Mouse (Mus musculus): ENCODE measurements around the gene Casp2. TPM values are rescaled to one million over a fixed set of nuclear protein-coding genes. Genes with fewer than 3 reads are reported as not detected.

Casp2 gene
- 59.8 and 62.0 TPM in 2 replicates for polyA plus RNA-seq (2012; rRNA removed)

DNA sequence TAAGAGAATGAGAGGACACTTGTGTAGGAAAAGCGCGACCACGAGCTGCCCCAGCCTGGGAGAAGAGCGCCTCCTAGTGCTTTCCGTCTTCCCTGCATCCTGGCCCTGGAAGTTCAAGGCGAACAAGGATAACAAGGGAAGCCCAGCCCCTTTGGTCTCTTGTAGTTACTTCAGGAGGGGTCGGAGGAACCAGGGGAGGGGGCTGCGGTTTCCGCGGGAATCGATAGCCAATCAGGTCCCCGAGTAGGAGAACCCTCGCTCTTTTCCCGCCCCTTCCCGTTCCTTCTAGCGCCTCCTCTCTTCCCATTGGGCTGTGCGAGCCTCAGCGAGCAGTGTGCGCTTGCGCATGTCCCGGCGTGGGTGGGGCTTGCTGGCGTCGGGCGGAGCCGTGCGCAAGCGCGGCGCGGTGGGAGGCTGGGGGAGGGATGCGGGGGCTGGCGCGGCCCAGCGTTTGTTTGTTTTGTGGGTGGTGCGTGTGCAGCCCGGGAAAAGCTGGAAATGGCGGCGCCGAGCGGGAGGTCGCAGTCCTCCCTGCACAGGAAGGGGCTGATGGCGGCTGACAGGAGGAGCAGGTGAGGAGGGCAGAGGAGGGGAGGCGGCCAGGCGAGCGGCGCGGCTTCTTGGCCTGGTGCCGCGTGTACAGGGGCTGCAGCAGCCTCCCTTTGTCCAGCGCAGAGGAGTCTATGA lies at the start of gene Casp2:
TSS of gene Casp2 (plus strand) at position 360 of the 687 bp plus-strand sequence.

GRCm38 (mm10) chr6:42215028-42215427 lies 49.8 kb upstream of the Casp2 start, which contains the start of gene Tas2r144:
Gene Tas2r144, plus strand, starts transcription at chr6:42215328.

GRCm38 (mm10) chr6:42245711-42246353 lies 19.0 kb upstream of the Casp2 start, which contains the start of gene Gstk1:
Gene Gstk1, plus strand, starts transcription at chr6:42245935.

GRCm38 (mm10) chr6:42261524-42262170 lies 3.1 kb upstream of the Casp2 start, which contains the start of gene Tmem139:
Gene Tmem139, plus strand, starts transcription at chr6:42261970.

GRCm38 (mm10) chr6:42286448-42286847 lies 21.7 kb downstream of the Casp2 start, which contains the start of gene Clcn1:
Gene Clcn1, plus strand, starts transcription at chr6:42286685.

DNA sequence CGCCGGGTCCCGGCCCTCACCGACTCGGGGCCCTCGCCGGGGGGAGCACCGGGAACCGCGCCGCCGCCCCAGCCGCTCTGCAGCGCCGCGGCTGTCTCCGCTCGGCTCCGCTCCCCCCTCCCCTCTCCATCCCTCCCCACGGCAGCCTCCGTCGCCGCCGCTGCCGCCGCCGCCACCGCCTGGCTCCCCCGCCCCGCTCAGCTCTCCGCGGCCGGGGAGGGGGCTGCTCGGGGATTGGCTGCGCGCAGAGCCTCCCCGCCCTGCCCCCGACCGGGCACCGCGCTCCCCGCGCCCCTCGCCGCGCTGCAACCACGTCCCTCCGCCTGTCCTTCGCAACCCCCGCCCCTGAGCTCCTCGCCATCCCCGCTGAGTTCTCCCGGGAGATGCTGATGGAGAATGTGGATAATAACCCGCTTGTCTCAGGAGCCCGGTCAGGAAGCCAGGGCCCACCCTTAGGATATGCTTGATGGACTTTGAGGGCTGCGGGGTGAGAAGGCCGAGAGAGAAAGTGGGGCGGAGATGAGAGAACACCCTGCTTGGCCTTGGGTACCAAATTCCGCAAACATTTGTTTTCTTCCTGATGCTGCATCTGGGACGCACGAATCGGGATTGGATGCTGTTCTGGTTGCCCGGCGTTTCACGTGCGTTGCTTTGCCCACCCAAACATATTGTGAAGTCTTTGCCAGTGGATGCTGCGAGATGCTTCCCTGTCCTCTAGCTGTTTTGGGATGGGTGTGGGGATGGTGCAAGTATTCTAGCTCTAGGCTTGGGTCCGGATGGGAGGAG lies 59.9 kb downstream of the Casp2 start, which contains the start of gene Fam131b:
TSS of gene Fam131b (minus strand) at position 162 of the 786 bp plus-strand sequence.

Other genes starting within 250 kb of the Casp2 start
- gene Sva, start 226.6 kb upstream of the Casp2 start, polyA plus RNA-seq (2012; rRNA removed), result not detected in 2 replicates
- not detected in 2 replicates for gene Tas2r139, start 124.0 kb upstream of the Casp2 start, polyA plus RNA-seq (2012; rRNA removed)
- gene Tas2r144, start 49.7 kb upstream of the Casp2 start, polyA plus RNA-seq (2012; rRNA removed), result not detected in 2 replicates
- gene Gstk1, start 19.1 kb upstream of the Casp2 start, polyA plus RNA-seq (2012; rRNA removed), result 8.2 and 10.8 TPM in 2 replicates
- 0.16 and 0.18 TPM in 2 replicates for gene Tmem139, start 3.0 kb upstream of the Casp2 start, polyA plus RNA-seq (2012; rRNA removed)
- gene Clcn1, start 21.7 kb downstream of the Casp2 start, polyA plus RNA-seq (2012; rRNA removed), result 8.6 and 8.9 TPM in 2 replicates
- 46.9 and 48.4 TPM in 2 replicates for gene Fam131b, start 59.7 kb downstream of the Casp2 start, polyA plus RNA-seq (2012; rRNA removed)
- gene Zyx, start 84.6 kb downstream of the Casp2 start, polyA plus RNA-seq (2012; rRNA removed), result 43.5 and 43.8 TPM in 2 replicates
- 0.52 and 0.90 TPM in 2 replicates for gene Epha1, start 108.3 kb downstream of the Casp2 start, polyA plus RNA-seq (2012; rRNA removed)
- gene Tas2r143, start 135.3 kb downstream of the Casp2 start, polyA plus RNA-seq (2012; rRNA removed), result not detected in 2 replicates
- gene Tas2r135, start 140.4 kb downstream of the Casp2 start, polyA plus RNA-seq (2012; rRNA removed), result 0.05 TPM in 1 of 2 replicates, not detected in the other
- gene Tas2r126, start 169.6 kb downstream of the Casp2 start, polyA plus RNA-seq (2012; rRNA removed), result not detected in 2 replicates
- gene Olfr458, start 200.2 kb downstream of the Casp2 start, polyA plus RNA-seq (2012; rRNA removed), result not detected in 2 replicates
- not detected in 2 replicates for gene Olfr457, start 211.3 kb downstream of the Casp2 start, polyA plus RNA-seq (2012; rRNA removed)
- gene Olfr456, start 222.2 kb downstream of the Casp2 start, polyA plus RNA-seq (2012; rRNA removed), result not detected in 2 replicates